Mouse (Mus musculus) urinary bladder, postnatal 4 days (tissue): ENCODE results near the gene Cfdp1.

Experiments
- DNase-seq, 2 experiments: peaks; one replicate each; pipeline ENCODE4 v3.0.0; 2021 to 2022; ENCODE audit warnings: low spot score in 2 of 2

The Cfdp1 gene

GRCm38 (mm10) chr8:111796528-111796927 is 57.6 kb downstream of the Cfdp1 start:
- DNase-seq = no peak

- no peak for DNase-seq
Observed at GRCm38 (mm10) chr8:111793324-111793917, 60.7 kb downstream of the Cfdp1 start.

GRCm38 (mm10) chr8:111789639-111790038 is 64.5 kb downstream of the Cfdp1 start:
- DNase-seq = no peak

GRCm38 (mm10) chr8:111789200-111789599 is 64.9 kb downstream of the Cfdp1 start:
- DNase-seq = no peak

GRCm38 (mm10) chr8:111788497-111788896 is 65.6 kb downstream of the Cfdp1 start:
- no peak for DNase-seq

- no peak for DNase-seq
Observed at GRCm38 (mm10) chr8:111788085-111788484, 66.0 kb downstream of the Cfdp1 start.

- no peak for DNase-seq
Observed at GRCm38 (mm10) chr8:111787683-111788082, 66.4 kb downstream of the Cfdp1 start.

- no peak for DNase-seq
Observed at GRCm38 (mm10) chr8:111786701-111787588, 67.1 kb downstream of the Cfdp1 start.

GRCm38 (mm10) chr8:111786116-111786515 is 68.0 kb downstream of the Cfdp1 start:
- DNase-seq = no peak

- DNase-seq = no peak
Observed at GRCm38 (mm10) chr8:111782671-111783394, 71.3 kb downstream of the Cfdp1 start.

GRCm38 (mm10) chr8:111782161-111782560 is 71.9 kb downstream of the Cfdp1 start:
- no peak for DNase-seq

GRCm38 (mm10) chr8:111780697-111781424 is 73.2 kb downstream of the Cfdp1 start:
- DNase-seq = no peak

GRCm38 (mm10) chr8:111779690-111780089 is 74.4 kb downstream of the Cfdp1 start:
- no peak for DNase-seq

- no peak for DNase-seq
Observed at GRCm38 (mm10) chr8:111778801-111779200, 75.3 kb downstream of the Cfdp1 start.

- DNase-seq = no peak
Observed at GRCm38 (mm10) chr8:111776492-111776891, 77.6 kb downstream of the Cfdp1 start.

GRCm38 (mm10) chr8:111775766-111776165 is 78.3 kb downstream of the Cfdp1 start:
- DNase-seq = no peak

GRCm38 (mm10) chr8:111773476-111773875 is 80.6 kb downstream of the Cfdp1 start:
- DNase-seq = no peak

- DNase-seq = no peak
Observed at GRCm38 (mm10) chr8:111773057-111773456, 81.0 kb downstream of the Cfdp1 start.

- no peak for DNase-seq
Observed at GRCm38 (mm10) chr8:111772083-111772482, 82.0 kb downstream of the Cfdp1 start.

GRCm38 (mm10) chr8:111771625-111772020 is 82.5 kb downstream of the Cfdp1 start:
- DNase-seq = no peak

GRCm38 (mm10) chr8:111770958-111771624 is 83.0 kb downstream of the Cfdp1 start:
- DNase-seq = no peak
